Mouse (Mus musculus) limb, embryonic 15.5 days (tissue): Measurements from ENCODE around the gene Mnd1. TPM values are rescaled to one million over a fixed set of nuclear protein-coding genes. Genes with fewer than 3 reads are reported as not detected.

Source experiments
- ATAC-seq: fragments of 200-750 bp; cut with Nextera tagmentation; 2 replicates; pipeline ENCODE4 v1.8.0; 2017; ENCODE audit warnings: low read depth, moderate TSS enrichment; ENCODE audit not compliant: insufficient number of reproducible peaks, low FRiP score, low TSS enrichment
- H3K27ac ChIP-seq: fragments of 300-500 bp; sonication (generic); 2 replicates; pipeline ENCODE4 v1.5.1; 2015; ENCODE audit warnings: moderate library complexity, mild to moderate bottlenecking, inconsistent platforms
- H3K27me3 ChIP-seq: fragments of 300-500 bp; sonication (generic); 2 replicates; pipeline ENCODE4 v1.6.1; 2015; ENCODE audit warnings: inconsistent platforms
- H3K36me3 ChIP-seq: fragments of 300-500 bp; sonication (generic); 2 replicates; pipeline ENCODE4 v1.6.1; 2015; ENCODE audit warnings: inconsistent platforms
- H3K4me1 ChIP-seq: fragments of 300-500 bp; sonication (generic); 2 replicates; pipeline ENCODE4 v1.6.1; 2015; ENCODE audit warnings: inconsistent platforms
- H3K4me2 ChIP-seq: fragments of 300-500 bp; sonication (generic); 2 replicates; pipeline ENCODE4 v1.6.1; 2015; ENCODE audit warnings: mild to moderate bottlenecking, inconsistent platforms
- H3K4me3 ChIP-seq: fragments of 300-500 bp; sonication (generic); 2 replicates; pipeline ENCODE4 v1.5.1; 2015; ENCODE audit warnings: mild to moderate bottlenecking, inconsistent platforms
- H3K9ac ChIP-seq: fragments of 300-500 bp; sonication (generic); 2 replicates; pipeline ENCODE4 v1.6.1; 2015; ENCODE audit warnings: inconsistent platforms
- H3K9me3 ChIP-seq: fragments of 300-500 bp; sonication (generic); 2 replicates; pipeline ENCODE4 v1.6.1; 2016; ENCODE audit warnings: inconsistent platforms
- WGBS: fragments of 180-500 bp; shearing (Covaris S2); methylation state at CpG from one replicate; pipeline ENCODE4 v1.1.7; 2015; 5-methylcytosine and 5-hydroxymethylcytosine counted together
- polyA plus RNA-seq: library from polyadenylated mRNA; unstranded; fragments of >200 nt; fragmentation: Nextera tagmentation; extraction: Ambion mirVana; gene quantifications from 2 replicates; pipeline ENCODE4 v1.2.1, GENCODE M21; 2015

Mnd1 gene
- polyA plus RNA-seq, 1 experiment from 2014 or later, result 11.2 TPM

GRCm38 (mm10) chr3:84180304-84180703 lies 24.7 kb upstream of the Mnd1 start:
- ATAC-seq, result no peak
- no peaks in the 10 kb centered on the region for H3K9me3 ChIP-seq
- H3K36me3 ChIP-seq, result peaks cover 5% of the 10 kb centered on the region
- no peaks in the 10 kb centered on the region for H3K4me1 ChIP-seq
- WGBS, result 78% methylated on average over 2 of the region's 2 CpGs
- no peak overlapping the region for H3K27ac ChIP-seq
- no peak overlapping the region for H3K9ac ChIP-seq
- no peak overlapping the region for H3K4me3 ChIP-seq
- H3K4me2 ChIP-seq, result no peak overlapping the region
- no peaks in the 10 kb centered on the region for H3K27me3 ChIP-seq

GRCm38 (mm10) chr3:84177834-84178233 lies 22.2 kb upstream of the Mnd1 start:
- Histone ChIP-seq H3K4me2 (no peak overlapping the region), H3K4me1 (no peaks in the 10 kb centered on the region), H3K27me3 (no peaks in the 10 kb centered on the region), H3K9ac (no peak overlapping the region), H3K4me3 (no peak overlapping the region), H3K27ac (no peak overlapping the region), H3K9me3 (no peaks in the 10 kb centered on the region), H3K36me3 (peaks cover 5% of the 10 kb centered on the region)
- no peak for ATAC-seq
- 69% methylated on average over 2 of the region's 2 CpGs for WGBS

- H3K27me3 ChIP-seq, result no peaks in the 10 kb centered on the region
- H3K9ac ChIP-seq, result no peak overlapping the region
- no peaks in the 10 kb centered on the region for H3K9me3 ChIP-seq
- H3K36me3 ChIP-seq, result peaks cover 5% of the 10 kb centered on the region; the same call in 1 of the 2 replicates
- no peak for ATAC-seq
- no peak overlapping the region for H3K4me3 ChIP-seq
- H3K4me2 ChIP-seq, result no peak overlapping the region
- no peaks in the 10 kb centered on the region for H3K4me1 ChIP-seq
- 54% methylated on average over 7 of the region's 7 CpGs for WGBS
- H3K27ac ChIP-seq, result no peak overlapping the region
Measured at GRCm38 (mm10) chr3:84175337-84176315, 20.0 kb upstream of the Mnd1 start.

GRCm38 (mm10) chr3:84173581-84174154 lies 18.1 kb upstream of the Mnd1 start, which contains the start of gene Gm6525:
Gene Gm6525, plus strand, starts transcription at chr3:84174104.
- no peak within 1 kb of the TSS for H3K4me3 ChIP-seq
- H3K4me1 ChIP-seq, result no peaks in the 10 kb centered on the region
- no peak within 1 kb of the TSS for H3K4me2 ChIP-seq
- no peak within 1 kb of the TSS for H3K9ac ChIP-seq
- 64% methylated on average over 11 of the region's 11 CpGs for WGBS
- ATAC-seq, result no peak
- no peaks in the 10 kb centered on the region for H3K27me3 ChIP-seq
- H3K27ac ChIP-seq, result no peak within 1 kb of the TSS
- H3K9me3 ChIP-seq, result no peaks in the 10 kb centered on the region
- H3K36me3 ChIP-seq, result peaks cover 9% of the 10 kb centered on the region; the same call in 1 of the 2 replicates

GRCm38 (mm10) chr3:84172406-84172805 lies 16.8 kb upstream of the Mnd1 start:
- Histone ChIP-seq H3K9me3 (no peaks in the 10 kb centered on the region), H3K27me3 (no peaks in the 10 kb centered on the region)

GRCm38 (mm10) chr3:84169393-84170005 lies 13.9 kb upstream of the Mnd1 start:
- 0 out of 2 replicates have a peak, but pooled peaks cover 15% of the 10 kb centered on the region for H3K36me3 ChIP-seq
- H3K27me3 ChIP-seq, result no peaks in the 10 kb centered on the region
- 72% methylated on average over 8 of the region's 8 CpGs for WGBS
- H3K27ac ChIP-seq, result no peak overlapping the region
- no peaks in the 10 kb centered on the region for H3K9me3 ChIP-seq
- H3K4me1 ChIP-seq, result no peaks in the 10 kb centered on the region
- H3K4me2 ChIP-seq, result no peak overlapping the region
- no peak overlapping the region for H3K9ac ChIP-seq
- no peak overlapping the region for H3K4me3 ChIP-seq
- ATAC-seq, result no peak

More at GRCm38 (mm10) chr3:84172406-84172805, 16.8 kb upstream of the Mnd1 start:
- Histone ChIP-seq H3K27ac (no peak overlapping the region), H3K4me2 (no peak overlapping the region), H3K36me3 (peaks cover 9% of the 10 kb centered on the region; the same call in 1 of the 2 replicates), H3K4me1 (no peaks in the 10 kb centered on the region), H3K4me3 (no peak overlapping the region), H3K9ac (no peak overlapping the region)
- 43% methylated on average over 11 of the region's 11 CpGs for WGBS
- ATAC-seq, result no peak

GRCm38 (mm10) chr3:84168943-84169342 lies 13.4 kb upstream of the Mnd1 start:
- no peak for ATAC-seq
- H3K4me1 ChIP-seq, result no peaks in the 10 kb centered on the region
- no peak overlapping the region for H3K9ac ChIP-seq
- H3K4me2 ChIP-seq, result no peak overlapping the region
- H3K27ac ChIP-seq, result no peak overlapping the region
- 91% methylated on average over 6 of the region's 6 CpGs for WGBS
- H3K27me3 ChIP-seq, result no peaks in the 10 kb centered on the region
- no peaks in the 10 kb centered on the region for H3K9me3 ChIP-seq
- H3K36me3 ChIP-seq, result peaks cover 17% of the 10 kb centered on the region; the same call in 1 of the 2 replicates
- H3K4me3 ChIP-seq, result no peak overlapping the region

GRCm38 (mm10) chr3:84166073-84166472 lies 10.5 kb upstream of the Mnd1 start:
- H3K9me3 ChIP-seq, result no peaks in the 10 kb centered on the region
- H3K4me3 ChIP-seq, result no peak overlapping the region
- H3K4me2 ChIP-seq, result no peak overlapping the region
- H3K4me1 ChIP-seq, result no peaks in the 10 kb centered on the region
- no peak overlapping the region for H3K9ac ChIP-seq
- H3K27ac ChIP-seq, result no peak overlapping the region
- 91% methylated on average over 5 of the region's 5 CpGs for WGBS
- no peak for ATAC-seq
- peaks cover 19% of the 10 kb centered on the region; the same call in 1 of the 2 replicates for H3K36me3 ChIP-seq
- H3K27me3 ChIP-seq, result no peaks in the 10 kb centered on the region

GRCm38 (mm10) chr3:84165391-84165790 lies 9.8 kb upstream of the Mnd1 start:
- ATAC-seq, result no peak
- 98% methylated on average over 3 of the region's 3 CpGs for WGBS
- no peaks in the 10 kb centered on the region for H3K9me3 ChIP-seq
- no peak overlapping the region for H3K27ac ChIP-seq
- no peak overlapping the region for H3K4me3 ChIP-seq
- no peaks in the 10 kb centered on the region for H3K4me1 ChIP-seq
- H3K4me2 ChIP-seq, result no peak overlapping the region
- H3K27me3 ChIP-seq, result no peaks in the 10 kb centered on the region
- H3K9ac ChIP-seq, result no peak overlapping the region
- H3K36me3 ChIP-seq, result peaks cover 19% of the 10 kb centered on the region; the same call in 1 of the 2 replicates

- H3K4me2 ChIP-seq, result no peak overlapping the region
- H3K4me3 ChIP-seq, result no peak overlapping the region
- no peaks in the 10 kb centered on the region for H3K9me3 ChIP-seq
- H3K27me3 ChIP-seq, result no peaks in the 10 kb centered on the region
- H3K9ac ChIP-seq, result no peak overlapping the region
- ATAC-seq, result no peak
- 80% methylated on average over 4 of the region's 4 CpGs for WGBS
- peaks cover 12% of the 10 kb centered on the region; the same call in 1 of the 2 replicates for H3K4me1 ChIP-seq
- H3K36me3 ChIP-seq, result no peaks in the 10 kb centered on the region
- no peak overlapping the region for H3K27ac ChIP-seq
Measured at GRCm38 (mm10) chr3:84157559-84158350, 2.2 kb upstream of the Mnd1 start.

GRCm38 (mm10) chr3:84157011-84157410 lies 1.4 kb upstream of the Mnd1 start:
- no peak overlapping the region for H3K9ac ChIP-seq
- no peak overlapping the region for H3K4me3 ChIP-seq
- 24% methylated on average over 4 of the region's 4 CpGs for WGBS
- H3K27me3 ChIP-seq, result no peaks in the 10 kb centered on the region
- no peaks in the 10 kb centered on the region for H3K36me3 ChIP-seq
- no peak overlapping the region for H3K27ac ChIP-seq
- H3K9me3 ChIP-seq, result no peaks in the 10 kb centered on the region
- H3K4me2 ChIP-seq, result no peak overlapping the region
- ATAC-seq, result no peak
- peaks cover 14% of the 10 kb centered on the region; the same call in 1 of the 2 replicates for H3K4me1 ChIP-seq
